Mouse (Mus musculus): ENCODE measurements around the gene Hist1h1d.
"Not testable (repeated sequence)": the region's sequence is repeated elsewhere in the genome, so short reads cannot be mapped to it uniquely, and the experiment has no call there.

The Hist1h1d gene

GRCm38 (mm10) chr13:23573898-23574524 lies 20.9 kb downstream of the Hist1h1d start, which contains the start of the genes Hist1h2bf and Hist1h2ad:
TSS of gene Hist1h2bf (minus strand) at chr13:23574196.
TSS of gene Hist1h2ad (plus strand) at chr13:23574381.
- DNase-seq, result peak; percentile 99

DNA sequence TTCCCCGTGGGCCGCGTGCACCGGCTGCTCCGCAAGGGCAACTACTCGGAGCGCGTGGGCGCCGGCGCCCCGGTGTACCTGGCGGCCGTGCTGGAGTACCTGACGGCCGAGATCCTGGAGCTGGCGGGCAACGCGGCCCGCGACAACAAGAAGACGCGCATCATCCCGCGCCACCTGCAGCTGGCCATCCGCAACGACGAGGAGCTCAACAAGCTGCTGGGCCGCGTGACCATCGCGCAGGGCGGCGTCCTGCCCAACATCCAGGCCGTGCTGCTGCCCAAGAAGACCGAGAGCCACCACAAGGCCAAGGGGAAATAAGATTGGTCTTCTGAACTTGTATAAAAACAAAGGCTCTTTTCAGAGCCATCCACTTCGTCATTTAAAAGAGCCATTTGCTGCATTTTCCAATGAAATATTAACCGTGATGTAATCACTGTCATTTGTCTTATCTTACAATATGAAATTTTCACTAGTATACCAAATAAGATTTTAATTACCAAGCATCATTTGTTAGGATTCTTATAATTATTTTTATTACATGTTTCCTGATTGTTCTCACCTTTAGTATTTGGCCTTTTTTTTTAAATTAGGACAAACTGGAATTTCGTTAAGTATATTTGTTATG lies 21.6 kb downstream of the Hist1h1d start:
- peak; percentile 50 for DNase-seq

DNA sequence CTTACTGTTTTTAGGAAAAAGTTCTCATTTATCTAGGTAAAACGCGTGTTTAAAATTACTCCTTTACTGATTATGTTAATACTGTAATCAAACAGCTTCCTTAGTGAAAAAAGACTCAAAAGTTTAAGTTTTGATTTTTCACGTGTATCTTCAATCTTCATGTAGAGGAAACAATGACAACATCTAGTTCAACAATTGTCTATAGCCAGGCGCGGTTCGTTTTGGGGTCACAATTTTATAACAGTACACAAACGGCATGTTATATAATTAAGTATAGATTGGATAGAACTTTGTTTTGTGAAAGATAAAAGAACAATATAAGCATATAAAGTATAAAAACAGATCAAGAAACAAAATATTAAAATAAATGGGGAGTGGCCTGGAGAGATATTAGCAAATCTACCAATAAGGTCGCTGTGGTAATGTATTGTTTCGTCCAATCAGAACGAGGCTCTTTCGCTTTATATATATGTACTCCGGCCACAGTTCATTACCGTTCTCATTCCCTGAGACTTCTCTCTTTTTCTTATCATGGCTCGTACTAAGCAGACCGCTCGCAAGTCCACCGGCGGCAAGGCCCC lies 22.3 kb downstream of the Hist1h1d start, which contains the start of gene Hist1h3d:
TSS of gene Hist1h3d (plus strand) at position 493 of the 581 bp plus-strand sequence.
- peak; percentile 97 for DNase-seq

DNA sequence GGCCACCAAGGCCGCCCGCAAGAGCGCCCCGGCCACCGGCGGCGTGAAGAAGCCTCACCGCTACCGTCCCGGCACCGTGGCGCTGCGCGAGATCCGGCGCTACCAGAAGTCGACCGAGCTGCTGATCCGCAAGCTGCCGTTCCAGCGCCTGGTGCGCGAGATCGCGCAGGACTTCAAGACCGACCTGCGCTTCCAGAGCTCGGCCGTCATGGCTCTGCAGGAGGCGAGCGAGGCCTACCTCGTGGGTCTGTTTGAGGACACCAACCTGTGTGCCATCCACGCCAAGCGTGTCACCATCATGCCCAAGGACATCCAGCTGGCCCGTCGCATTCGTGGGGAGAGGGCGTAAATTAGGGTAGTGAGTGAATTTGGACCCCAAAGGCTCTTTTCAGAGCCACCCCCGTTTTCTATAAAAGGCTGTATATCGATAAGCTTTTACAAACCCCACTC lies 22.8 kb downstream of the Hist1h1d start:
- peak; percentile 90 for DNase-seq

DNA sequence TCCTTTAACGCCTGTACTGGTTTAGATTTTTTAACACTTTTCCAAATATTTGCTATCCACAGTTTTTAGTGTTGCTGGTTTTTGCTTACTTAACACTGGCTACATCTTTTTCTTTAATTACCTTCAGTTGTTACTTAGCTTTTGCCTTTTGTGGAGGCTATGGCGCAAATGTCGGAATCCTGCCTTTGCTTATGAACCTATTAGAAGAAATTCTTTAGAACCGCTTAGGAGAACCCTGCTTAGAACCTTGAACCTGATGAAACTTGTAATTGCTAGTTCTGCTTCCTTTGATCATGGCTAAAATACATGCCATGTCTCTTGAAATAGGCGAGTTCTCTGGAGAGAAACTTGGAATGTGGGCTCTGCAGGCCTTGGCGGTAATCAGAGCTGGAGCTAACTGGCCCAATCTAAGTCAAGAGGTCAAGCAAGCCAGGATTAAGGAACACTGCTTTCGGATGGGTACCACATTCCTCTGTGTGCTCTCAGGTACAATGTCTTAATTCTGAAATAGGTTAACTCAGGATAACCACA lies 23.4 kb downstream of the Hist1h1d start:
- peak; percentile 60 for DNase-seq

DNA sequence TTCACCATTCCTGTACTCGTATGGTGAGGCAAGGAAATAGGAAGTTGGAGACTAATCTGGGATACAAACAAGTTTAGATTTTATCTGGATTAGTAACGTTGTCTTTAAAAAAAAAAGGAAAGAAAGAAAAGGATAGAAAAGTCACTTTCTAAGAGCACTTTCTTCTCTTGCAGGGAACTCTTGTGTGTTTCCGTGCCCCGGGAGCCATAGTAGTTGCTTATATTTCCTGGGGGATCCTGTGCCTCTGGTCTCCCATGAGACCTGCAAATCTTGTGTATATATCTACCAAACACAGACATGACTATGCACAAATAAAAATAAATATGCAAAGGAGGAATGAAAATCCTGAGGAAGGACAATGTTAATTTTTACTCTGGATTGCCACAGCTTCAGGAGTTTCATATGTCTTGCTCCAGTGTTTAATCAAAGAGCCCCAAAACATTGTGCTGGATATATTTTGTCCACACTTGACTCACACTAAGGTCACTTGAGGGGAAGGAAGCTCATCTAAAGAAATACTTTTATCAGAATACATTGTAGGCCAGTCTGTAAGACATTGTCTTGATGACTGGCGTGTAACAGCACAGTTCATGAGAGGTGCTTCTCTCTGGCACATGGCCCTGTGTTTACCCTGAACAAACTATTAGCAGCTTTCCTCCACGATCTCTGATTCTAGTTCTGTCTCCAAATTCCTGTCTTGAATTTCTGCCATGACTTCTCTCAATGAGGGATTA lies 24.0 kb downstream of the Hist1h1d start:
- peak; percentile 62 for DNase-seq

GRCm38 (mm10) chr13:23577835-23578234 lies 24.8 kb downstream of the Hist1h1d start:
- DNase-seq, result no peak

- peak; percentile 100 for DNase-seq
These were observed 28.6 kb downstream of the Hist1h1d start, which contains the start of gene Hist1h4d for GRCm38 (mm10) chr13:23581408-23582218. TSS of gene Hist1h4d (plus strand) at chr13:23581598.

GRCm38 (mm10) chr13:23582219-23583056 lies 29.4 kb downstream of the Hist1h1d start:
- peak; percentile 76 for DNase-seq

DNA sequence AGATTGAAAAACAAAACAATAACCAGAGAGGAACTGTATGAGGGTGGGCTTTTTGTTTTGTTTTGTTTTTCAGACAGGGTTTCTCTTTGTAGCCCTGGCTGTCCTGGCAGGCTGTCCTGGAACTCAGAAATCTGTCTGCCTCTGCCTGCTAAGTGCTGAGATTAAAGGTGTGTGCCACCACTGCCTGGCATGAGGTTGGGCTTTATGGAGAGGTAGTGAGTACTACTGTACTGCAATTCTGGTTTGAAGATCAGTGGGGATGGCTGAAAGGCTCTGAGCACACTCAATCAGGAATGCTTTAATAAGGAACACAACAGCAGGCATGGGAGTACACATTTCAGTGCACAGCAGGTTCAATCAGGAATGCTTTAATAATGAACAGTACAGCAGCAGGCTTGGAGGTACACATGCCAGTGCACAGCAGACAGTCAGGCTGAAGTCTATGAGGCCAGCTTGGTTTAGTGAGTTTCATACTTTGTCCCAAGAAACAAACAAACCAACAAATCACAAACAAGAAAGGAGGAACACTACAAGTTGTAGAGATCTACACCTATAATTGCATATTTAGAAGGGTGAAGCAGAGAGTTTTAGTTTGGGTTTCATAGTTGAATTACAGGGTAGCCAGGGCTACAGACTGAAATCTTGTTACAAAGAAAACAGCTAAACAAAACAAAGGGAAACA lies 30.5 kb downstream of the Hist1h1d start:
- peak; percentile 80 for DNase-seq

DNA sequence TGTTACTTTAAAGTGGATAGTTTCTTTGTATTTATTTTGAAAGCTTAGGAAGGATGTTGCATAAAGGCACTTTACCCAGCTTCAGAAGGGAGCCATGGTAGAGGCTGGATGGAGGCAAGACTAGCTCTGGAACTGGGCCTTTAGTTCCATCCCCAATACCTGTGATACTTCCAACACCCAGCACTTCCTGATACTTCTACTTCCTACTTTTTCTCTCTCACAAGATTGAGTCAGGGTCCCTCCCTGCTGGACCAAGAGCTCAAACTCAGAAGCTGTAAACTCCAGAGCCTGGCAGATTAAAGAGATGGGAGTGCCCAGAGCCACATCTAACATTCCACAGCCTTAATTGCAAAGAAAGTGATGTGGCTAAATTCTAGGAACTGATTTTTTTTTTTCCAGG lies 31.3 kb downstream of the Hist1h1d start:
- DNase-seq, result no peak

DNA sequence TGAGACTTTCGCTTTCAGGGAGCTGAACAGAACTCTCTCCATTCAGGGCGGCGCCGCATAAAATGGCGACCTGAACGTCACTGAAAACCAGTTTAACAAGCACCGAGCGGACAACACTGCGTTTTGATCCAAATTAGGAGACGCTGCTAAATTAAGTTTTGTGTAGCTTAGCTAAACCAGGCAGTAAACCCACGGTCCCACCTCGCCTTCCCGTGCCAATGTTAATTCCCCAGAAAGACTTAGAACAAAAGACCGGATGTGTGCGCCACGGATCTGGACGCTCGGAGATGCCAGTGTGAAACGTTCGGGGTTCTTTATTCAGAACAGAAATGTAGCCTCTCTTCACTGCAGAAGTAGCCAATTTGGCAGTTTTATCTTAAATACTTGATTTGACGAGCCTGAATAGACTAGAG lies 32.0 kb downstream of the Hist1h1d start:
- peak; percentile 98 for DNase-seq

DNA sequence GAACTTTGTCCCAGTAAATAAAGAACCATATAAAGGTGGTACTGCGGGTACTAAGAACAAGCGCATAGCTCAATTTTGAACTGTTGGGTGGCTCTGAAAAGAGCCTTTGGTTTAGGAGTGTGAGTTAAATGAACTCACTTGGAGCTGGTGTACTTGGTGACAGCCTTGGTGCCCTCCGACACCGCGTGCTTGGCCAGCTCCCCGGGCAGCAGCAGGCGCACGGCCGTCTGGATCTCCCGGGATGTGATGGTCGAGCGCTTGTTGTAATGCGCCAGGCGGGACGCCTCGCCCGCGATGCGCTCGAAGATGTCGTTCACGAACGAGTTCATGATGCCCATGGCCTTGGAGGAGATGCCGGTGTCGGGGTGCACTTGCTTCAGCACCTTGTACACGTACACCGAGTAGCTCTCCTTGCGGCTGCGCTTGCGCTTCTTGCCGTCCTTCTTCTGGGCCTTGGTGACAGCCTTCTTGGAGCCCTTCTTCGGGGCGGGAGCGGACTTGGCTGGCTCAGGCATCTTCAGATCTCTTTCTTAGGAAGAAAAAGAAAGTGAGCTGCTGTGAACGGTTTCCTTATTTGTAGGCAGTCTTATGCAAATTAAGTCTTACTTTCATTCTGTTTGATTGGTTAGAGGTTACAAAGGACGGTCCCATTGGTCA lies 32.5 kb downstream of the Hist1h1d start:
- DNase-seq, result peak; percentile 98

DNA sequence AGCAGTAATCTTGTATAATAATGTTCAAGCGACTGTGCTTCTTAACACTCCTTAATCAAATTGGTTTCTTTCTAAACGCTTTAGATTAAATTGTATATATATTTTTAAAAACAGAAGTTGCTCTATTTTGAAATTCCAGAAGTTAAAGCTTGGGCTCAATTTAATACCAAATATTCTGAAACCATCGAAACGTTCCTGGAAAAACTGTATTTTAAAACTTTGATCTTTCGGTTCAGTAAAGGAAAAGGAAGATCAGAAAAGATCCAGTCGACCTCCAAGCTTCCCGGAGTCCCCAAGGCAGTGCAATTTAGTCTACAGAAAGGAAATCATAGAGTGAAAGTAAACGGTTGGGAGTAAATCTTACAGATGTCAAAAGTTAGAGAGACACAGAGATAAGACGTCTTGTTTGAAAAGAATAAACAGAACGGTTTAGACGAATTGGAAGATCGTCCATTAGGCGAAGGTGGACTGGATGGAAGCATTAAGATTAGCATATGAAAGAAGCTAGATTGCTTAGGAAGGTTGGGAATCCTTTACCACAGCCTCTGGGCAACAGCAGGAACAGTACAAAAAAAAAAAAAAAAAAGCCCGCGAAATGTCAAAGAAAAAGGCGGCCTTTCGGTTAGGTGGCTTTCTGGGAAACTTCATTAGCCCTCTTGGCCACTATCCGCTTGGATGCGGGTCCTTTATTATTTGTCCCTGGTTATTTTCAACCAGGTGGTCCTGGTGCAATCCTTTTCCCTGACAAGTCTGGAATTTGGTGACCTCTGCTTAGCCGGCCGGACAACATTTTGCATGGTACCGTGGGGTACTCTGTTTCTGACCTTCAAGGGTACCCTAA lies 33.3 kb downstream of the Hist1h1d start:
- DNase-seq, result no peak

DNA sequence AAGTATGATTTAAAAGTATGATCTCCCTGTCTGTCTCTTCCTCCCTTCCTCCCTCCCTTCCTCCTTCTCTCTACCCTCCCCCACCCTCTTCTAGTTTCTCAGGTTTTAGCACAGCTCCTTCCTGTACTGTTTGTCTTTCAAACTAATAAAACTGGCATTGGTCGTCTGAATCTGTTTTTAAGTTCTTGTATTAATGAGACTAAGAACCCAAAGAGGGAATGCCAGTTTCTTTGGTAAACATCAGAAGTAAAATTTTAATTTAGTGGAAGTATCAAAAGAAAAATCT lies 33.8 kb downstream of the Hist1h1d start:
- DNase-seq, result no peak

DNA sequence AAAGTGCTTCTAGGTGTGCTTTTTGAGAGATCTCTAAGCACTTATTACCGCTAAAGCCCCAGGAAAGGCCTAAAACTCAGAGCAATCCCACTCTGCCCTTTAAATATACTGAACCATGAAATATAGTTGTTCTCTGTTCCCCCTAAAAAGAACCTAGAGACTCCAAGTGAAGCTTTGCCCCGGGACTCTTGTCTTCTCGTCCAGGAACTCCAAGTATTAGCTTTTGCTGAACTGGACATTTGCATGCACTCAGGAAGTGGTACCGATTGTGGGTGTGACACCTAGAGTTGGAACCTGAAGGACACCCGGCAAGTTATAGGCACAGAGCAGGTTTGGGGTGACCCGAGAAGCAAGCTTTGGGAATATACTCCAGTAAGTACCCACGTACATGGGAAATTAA lies 38.1 kb downstream of the Hist1h1d start:
- DNase-seq, result peak; percentile 63

DNA sequence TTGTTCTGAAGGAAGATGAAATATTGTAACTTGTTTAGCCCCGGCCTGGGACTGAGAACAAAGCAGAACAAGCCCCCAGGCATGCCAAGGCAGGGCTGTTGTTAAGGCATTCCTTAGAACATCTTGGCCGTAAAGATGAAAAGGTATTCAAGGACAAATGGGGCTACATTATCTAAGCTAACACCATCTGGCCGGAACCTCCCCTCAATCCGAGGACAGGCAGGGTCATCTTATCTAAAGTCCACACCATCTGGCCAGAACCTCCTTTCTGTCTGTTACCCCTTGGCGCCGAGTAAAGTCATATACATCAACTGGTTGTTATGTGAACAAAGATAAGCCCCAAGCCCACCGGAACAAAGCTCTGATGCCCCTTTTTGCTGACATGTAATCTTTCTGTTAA lies 38.8 kb downstream of the Hist1h1d start:
- not testable (repeated sequence) for DNase-seq

DNA sequence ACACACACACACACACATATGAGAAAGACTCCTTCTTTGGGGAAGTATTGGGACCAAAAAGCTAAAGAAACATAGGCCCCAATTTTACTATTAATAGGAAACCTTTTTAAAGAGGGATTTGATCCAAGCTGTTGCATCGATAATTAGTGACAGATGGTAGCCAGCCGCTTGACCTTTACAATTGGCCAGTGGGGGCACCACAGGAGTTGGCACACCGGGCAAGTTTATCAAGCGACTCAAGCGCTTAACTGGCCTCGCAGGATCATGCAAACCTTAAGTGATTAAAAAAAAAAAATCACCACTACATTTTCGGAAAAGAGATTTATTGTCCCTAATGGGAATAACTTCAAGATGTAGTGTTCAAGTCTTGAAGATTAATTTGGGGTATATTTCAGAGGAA lies 39.6 kb downstream of the Hist1h1d start:
- peak; percentile 65 for DNase-seq
